Mouse (Mus musculus): ENCODE measurements around the gene Ntrk2.

Gene Ntrk2

GRCm38 (mm10) chr13:58964701-58965359 is 158.5 kb downstream of the Ntrk2 start:
- DNase-seq (ENCODE audit: extremely low spot score, low spot score): no peak

- no peak for DNase-seq (ENCODE audit: extremely low spot score, low spot score)
Measured at GRCm38 (mm10) chr13:58965826-58966225, 159.5 kb downstream of the Ntrk2 start.

GRCm38 (mm10) chr13:58966466-58966865 is 160.1 kb downstream of the Ntrk2 start:
- no peak for DNase-seq (ENCODE audit: extremely low spot score, low spot score)

GRCm38 (mm10) chr13:58968168-58968567 is 161.8 kb downstream of the Ntrk2 start:
- DNase-seq (ENCODE audit: extremely low spot score, low spot score): no peak

GRCm38 (mm10) chr13:58971449-58971903 is 165.1 kb downstream of the Ntrk2 start:
- no peak for DNase-seq (ENCODE audit: extremely low spot score, low spot score)

GRCm38 (mm10) chr13:58972511-58972910 is 166.1 kb downstream of the Ntrk2 start:
- DNase-seq (ENCODE audit: extremely low spot score, low spot score): no peak

- no peak for DNase-seq (ENCODE audit: extremely low spot score, low spot score)
Measured at GRCm38 (mm10) chr13:58996447-58996846, 190.1 kb downstream of the Ntrk2 start.

GRCm38 (mm10) chr13:58997763-58998162 is 191.4 kb downstream of the Ntrk2 start:
- DNase-seq (ENCODE audit: extremely low spot score, low spot score): no peak

GRCm38 (mm10) chr13:58999373-59000053 is 193.1 kb downstream of the Ntrk2 start:
- no peak for DNase-seq (ENCODE audit: extremely low spot score, low spot score)

GRCm38 (mm10) chr13:59002943-59003806 is 196.8 kb downstream of the Ntrk2 start:
- no peak for DNase-seq (ENCODE audit: extremely low spot score, low spot score)

- no peak for DNase-seq (ENCODE audit: extremely low spot score, low spot score)
Measured at GRCm38 (mm10) chr13:59003807-59004173, 197.4 kb downstream of the Ntrk2 start.

GRCm38 (mm10) chr13:59004579-59004978 is 198.2 kb downstream of the Ntrk2 start:
- DNase-seq (ENCODE audit: extremely low spot score, low spot score): no peak

- no peak for DNase-seq (ENCODE audit: extremely low spot score, low spot score)
Measured at GRCm38 (mm10) chr13:59009855-59010254, 203.5 kb downstream of the Ntrk2 start.

GRCm38 (mm10) chr13:59010893-59011529 is 204.6 kb downstream of the Ntrk2 start:
- DNase-seq (ENCODE audit: extremely low spot score, low spot score): peak; percentile 47

GRCm38 (mm10) chr13:59011530-59011903 is 205.1 kb downstream of the Ntrk2 start:
- peak; percentile 73 for DNase-seq (ENCODE audit: extremely low spot score, low spot score)

GRCm38 (mm10) chr13:59015360-59015759 is 209.0 kb downstream of the Ntrk2 start:
- DNase-seq (ENCODE audit: extremely low spot score, low spot score): no peak

GRCm38 (mm10) chr13:59017121-59017520 is 210.8 kb downstream of the Ntrk2 start:
- DNase-seq (ENCODE audit: extremely low spot score, low spot score): no peak

- DNase-seq (ENCODE audit: extremely low spot score, low spot score): no peak
Measured at GRCm38 (mm10) chr13:59022251-59023042, 216.1 kb downstream of the Ntrk2 start.

GRCm38 (mm10) chr13:59025653-59026052 is 219.3 kb downstream of the Ntrk2 start:
- no peak for DNase-seq (ENCODE audit: extremely low spot score, low spot score)

- DNase-seq (ENCODE audit: extremely low spot score, low spot score): no peak
Measured at GRCm38 (mm10) chr13:59027436-59027835, 221.1 kb downstream of the Ntrk2 start.

GRCm38 (mm10) chr13:59028546-59028945 is 222.2 kb downstream of the Ntrk2 start:
- no peak for DNase-seq (ENCODE audit: extremely low spot score, low spot score)
